Mouse (Mus musculus) activated CD4-positive, CD25-positive, alpha-beta regulatory T cell, adult 4 months (primary cell): ENCODE measurements around the gene Ldah. TPM values are rescaled to one million over a fixed set of nuclear protein-coding genes. Genes with fewer than 3 reads are reported as not detected.
A peak's percentile ranks its signal among the peaks of the same experiment; 100 is the strongest.

Experiments
- ATAC-seq: one replicate; pipeline ENCODE4 v1.8.0; 2017
- polyA plus RNA-seq, 2 experiments: library from polyadenylated mRNA; unstranded; fragments of 100-300 nt; shearing (Covaris generic); gene quantifications; one replicate each; pipeline ENCODE4 v1.2.1; 2017

The Ldah gene
- polyA plus RNA-seq, 2 experiments from 2014 or later = 103 to 110 TPM

DNA sequence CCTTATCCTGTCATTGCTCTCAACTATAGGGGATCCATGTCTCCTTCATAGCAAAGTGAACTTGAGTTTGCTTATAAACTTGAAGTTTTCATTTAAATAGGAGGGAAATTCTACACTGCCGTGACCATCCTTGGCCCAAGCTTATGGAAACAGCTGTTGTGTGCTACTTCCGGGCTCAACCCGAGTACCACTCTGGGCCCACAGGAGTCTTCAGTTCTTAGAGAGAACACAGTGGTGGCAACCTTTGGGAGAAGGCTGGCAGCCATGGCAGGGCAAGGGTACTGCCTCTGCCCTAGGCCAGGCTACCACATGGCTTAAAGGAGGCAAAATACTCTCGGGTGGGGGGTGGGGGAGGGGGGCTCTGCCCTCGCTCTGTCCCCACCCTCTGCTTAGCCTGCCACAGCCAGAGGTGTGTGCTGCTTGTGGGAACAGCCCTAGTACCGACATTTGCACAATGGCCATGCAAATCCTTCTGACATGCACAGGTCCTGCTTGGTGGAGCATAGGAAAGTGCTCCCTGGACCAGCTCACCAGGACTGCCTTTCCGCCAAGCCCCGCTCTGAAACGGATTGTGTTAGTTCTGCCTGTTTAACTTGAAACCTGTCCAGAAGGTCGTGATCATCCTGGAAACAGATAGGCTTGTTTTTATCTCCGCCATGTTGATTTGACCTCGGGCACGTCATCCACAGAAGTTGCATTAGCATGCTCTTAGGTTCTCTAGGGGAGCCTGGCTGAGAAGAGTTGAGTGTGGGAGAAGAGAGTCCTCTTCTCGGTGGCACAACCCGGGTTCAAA lies 73.5 kb downstream of the Ldah start:
- ATAC-seq = no peak

DNA sequence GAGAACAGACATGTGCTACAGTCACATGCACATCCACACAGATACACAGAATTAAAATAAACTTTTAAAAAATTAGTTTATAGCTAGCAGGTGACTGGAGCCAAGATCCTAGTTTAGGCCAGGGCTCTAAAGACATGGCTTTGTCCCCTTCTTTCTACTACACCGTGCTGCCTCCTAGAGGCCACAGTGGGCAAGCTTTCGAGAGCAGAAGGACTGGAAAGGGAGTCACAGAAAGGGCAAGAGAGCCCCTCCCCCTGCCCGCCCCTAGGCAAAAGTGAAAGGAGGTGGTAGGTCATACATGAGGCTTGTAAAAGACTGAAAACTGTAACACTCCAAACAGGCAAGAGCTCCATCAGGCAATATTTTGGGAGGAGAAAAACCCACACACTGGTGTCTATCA lies 80.1 kb downstream of the Ldah start:
- no peak for ATAC-seq

- no peak for ATAC-seq
These were observed 81.2 kb downstream of the Ldah start for GRCm38 (mm10) chr12:8289099-8289498.

DNA sequence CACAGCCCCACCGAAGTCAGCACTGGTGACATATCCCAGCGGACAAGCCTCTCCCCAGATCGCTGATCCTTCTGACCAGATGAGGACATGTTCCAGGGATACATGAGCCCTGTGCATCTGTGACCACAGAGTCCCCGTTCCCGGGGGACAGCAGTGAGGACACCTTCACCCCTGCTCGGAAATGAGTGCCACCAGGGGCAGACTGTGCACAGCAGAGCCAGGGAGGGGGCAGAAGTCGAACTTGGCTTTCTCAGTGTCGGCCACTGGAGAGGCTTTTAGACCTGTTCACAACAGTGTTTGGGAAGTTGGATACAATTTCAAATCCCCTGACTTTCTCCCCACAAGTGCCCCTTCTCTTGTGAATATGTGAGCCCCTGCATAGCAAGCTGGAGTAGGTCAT lies 81.6 kb downstream of the Ldah start:
- no peak for ATAC-seq

GRCm38 (mm10) chr12:8291157-8291853 lies 83.4 kb downstream of the Ldah start:
- no peak for ATAC-seq

DNA sequence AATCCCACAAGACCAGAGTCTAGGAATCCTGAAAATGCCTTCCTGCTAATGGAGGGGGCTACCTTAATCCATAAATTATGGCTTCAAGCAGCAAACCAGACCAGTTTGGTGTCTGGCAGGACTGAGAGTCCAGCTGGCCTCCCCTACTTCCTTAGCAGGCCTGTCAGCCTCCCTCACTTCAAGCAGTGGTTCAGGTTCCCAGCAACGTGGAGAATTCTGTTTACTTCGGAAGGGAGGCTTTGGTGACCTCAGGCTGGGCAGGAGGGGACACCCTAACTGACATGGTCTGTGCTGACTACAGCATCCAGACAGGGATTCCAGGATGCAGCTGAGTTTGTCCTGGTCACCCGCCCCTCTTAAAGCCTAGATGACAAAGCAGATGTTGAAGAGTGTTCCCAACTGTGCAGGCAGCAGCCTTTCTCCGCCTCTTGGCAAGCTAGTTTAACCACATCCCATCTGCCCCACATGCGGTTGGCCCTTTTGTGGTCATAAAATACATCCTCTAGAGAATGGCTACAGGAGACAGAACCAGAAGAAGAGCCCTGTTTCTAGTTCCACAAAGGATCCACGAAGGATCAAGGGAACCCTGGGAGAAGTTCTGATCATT lies 87.5 kb downstream of the Ldah start:
- no peak for ATAC-seq

DNA sequence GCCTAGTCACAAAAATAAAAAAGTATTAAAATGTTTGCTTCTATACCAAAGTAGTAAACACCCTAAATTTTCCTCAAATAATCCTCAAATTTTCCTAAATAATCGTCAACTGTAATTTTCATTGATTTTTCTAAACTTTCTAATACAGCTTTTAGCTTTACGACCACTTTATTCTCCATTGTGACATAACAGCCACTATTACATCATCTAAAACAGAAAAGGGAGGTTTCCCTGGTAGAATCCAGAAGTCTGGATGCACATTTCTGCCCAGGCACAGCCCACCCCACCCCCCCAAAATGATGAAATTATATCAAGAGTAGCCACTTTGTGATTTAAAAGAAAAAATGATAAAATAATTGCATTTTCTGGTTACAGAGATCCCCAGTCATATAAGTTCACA lies 88.2 kb downstream of the Ldah start:
- no peak for ATAC-seq

GRCm38 (mm10) chr12:8297586-8298214 lies 89.8 kb downstream of the Ldah start:
- ATAC-seq = no peak

DNA sequence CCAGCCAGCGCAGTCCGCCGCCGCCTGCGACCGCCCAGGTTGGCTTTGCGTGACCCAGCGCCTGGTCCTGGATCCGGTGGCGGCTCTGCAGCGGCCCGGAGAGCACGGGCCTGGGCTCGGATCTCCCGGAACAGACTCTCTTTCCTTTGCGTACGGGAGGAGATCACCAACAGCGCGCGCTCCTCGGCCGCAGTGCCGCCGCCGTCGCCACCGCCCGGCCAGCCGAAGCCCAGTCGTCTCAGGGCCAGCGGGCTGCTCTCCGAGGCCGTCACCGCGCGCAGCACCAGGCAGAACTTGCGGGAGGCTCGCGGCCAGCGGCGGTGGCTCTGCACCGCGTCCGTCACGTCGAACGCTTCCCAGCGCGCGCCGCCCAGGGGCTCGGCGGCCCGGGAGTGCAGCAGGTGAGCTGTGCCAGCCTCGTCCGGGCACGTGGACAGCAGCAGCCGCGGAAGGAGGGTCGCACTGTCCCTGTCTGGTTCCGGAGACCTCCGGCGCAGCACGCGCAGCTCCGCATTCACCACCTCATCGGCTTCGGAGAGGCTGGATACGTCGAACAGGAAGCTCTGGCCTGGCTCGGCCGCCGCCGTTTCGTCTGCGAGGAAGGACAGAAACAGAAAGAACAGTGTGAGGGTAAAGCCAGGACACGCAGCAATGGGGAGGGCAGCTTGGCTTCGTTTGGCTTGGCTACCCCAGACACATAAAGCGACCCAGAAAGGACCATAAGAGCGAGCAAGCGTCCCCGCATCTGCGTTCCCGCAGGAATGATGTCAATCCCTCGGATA lies 90.6 kb downstream of the Ldah start:
- no peak for ATAC-seq

GRCm38 (mm10) chr12:8299143-8300110 lies 91.5 kb downstream of the Ldah start:
- no peak for ATAC-seq

DNA sequence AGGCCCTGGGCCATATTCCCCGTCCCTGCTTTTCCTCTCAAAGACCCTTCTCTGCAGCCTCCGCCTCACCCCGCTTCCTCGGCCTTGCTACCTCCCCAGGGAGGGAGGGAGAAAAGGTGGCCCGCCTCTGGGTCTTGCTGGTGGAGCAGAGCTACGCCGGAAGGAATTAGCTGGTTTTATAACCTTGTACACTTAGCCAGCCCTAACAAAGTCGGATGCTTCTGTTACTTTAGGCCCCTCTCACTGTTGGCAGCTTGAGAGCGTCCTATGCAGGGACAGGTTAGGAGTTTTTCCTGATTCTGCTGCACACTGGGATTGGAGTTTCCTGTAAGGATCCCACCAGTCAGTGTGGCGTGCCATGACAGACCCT lies 92.2 kb downstream of the Ldah start:
- ATAC-seq = no peak

- no peak for ATAC-seq
These were observed 92.6 kb downstream of the Ldah start for GRCm38 (mm10) chr12:8300521-8300920.

DNA sequence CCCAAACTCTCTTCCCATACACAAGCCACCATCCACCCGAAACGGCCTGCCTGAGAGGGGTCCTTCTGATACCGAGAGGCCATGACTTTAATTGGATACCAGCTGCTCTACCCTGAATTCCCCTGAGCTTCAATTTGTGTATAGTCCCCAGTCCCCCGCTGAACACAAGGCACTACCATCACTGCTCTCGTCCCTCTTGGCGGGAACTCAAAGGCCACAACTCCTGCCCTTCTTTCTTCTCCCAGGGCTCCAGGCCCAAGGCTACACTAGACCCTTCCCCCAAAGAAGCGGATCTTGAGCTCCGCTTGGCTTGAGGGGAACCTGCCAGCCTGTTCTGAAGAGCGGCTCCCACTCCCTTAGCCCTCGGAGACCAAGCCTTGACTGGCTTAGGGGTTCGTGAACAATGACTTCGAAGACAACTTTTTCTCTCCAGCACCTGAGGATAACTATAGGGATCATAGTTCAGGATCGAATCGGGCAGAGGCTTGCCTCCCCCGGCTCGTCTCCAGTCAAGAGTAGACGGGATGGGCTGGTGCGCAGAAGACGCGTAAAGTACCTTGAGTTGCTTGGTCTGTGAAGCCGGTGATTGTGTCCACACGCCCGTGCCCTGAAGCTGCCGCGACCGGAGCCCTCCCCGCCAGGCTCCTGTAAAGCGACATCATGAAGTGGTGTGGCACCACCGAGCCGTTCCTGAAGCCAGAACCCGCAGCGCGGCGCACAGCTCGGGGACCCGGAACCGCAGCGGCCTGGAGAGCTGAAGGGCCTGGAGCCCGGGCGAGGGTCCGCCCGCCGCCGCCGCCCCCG lies 93.3 kb downstream of the Ldah start:
- ATAC-seq = no peak

GRCm38 (mm10) chr12:8301841-8302431 lies 94.0 kb downstream of the Ldah start, which contains the start of gene Gdf7:
TSS of gene Gdf7 (minus strand) at chr12:8301954.
- no peak for ATAC-seq

DNA sequence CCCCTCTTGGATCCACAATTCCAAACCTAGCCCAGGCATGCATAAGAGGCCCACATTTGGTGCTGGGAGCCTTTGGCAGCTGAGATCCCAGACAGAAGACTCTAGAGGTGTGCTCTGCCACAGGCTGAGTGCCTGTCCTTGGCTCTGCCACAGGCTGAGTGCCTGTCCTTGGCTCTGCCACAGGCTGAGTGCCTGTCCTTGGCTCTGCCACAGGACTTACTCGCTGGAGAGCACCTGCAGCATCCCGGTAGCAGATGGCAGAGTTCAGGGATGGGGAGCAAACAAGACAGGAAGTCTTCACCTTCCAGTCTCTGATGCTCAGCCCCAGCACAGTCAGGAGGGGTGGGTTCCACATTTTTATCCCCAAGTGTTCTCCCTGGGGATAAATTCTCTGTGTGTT lies 97.4 kb downstream of the Ldah start:
- ATAC-seq = no peak

GRCm38 (mm10) chr12:8306432-8306831 lies 98.5 kb downstream of the Ldah start:
- ATAC-seq = peak; percentile 47

DNA sequence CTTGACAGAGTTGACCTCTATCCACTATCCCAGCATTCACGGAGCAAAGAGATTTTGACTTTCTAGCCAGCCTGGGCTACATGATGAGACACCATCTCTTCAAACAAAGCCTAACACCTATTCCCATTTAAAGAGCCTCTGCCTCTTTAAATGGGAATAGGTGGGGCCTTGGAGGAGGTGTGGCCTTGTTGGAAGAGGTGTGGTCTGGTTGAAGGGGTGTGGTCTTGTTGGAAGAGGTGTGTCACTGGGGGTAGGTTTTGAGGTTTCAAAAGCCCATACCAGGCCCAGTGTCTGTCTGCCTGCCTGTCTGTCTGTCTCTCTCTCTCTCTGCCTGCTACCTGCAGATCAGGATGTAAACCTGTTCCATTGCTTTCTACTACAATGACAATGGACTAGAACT lies 99.0 kb downstream of the Ldah start:
- peak; percentile 45 for ATAC-seq

GRCm38 (mm10) chr12:8310992-8311391 lies 103.1 kb downstream of the Ldah start:
- no peak for ATAC-seq

DNA sequence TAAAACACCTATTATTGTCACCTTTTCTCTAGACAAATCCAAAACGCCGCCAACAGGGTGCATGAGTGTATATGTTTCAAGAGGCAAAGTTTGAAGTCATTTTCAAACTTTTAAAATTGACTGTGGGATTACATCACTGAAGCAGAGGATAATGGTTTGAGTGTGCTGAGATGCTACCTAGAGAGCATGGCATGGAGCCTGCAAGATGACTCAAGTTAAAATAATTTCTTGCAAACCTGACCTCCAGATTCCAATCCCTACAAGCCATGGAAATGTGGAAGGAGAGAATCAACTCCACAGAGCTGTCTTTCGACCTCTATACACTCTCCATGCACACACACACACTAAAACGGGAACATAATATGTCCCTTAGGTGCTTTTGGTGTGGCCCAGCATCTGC lies 104.4 kb downstream of the Ldah start:
- ATAC-seq = no peak

DNA sequence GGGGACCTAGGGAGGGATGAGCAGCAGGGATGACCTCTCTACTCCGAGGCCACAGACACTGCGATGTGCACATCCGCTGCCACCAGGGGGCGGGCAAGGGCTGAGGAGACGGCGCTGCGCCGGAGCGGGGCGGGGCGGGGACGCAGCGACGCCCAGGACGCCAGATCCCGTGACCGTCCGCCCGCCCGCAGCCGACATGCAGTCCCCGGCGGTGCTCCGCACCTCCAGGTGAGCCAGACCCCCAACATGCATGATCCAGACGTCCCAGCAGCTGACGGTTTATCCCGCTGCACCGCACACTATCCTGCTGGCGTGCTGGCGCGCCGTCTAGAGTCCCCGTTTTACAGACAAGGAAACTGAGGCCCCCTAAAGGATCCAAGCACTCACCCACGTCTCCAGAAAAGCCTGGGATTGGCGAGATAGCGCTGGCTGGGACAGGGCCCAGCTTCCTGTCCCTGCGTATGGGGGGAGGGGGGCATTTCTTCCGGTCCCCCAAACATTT lies 105.4 kb downstream of the Ldah start, which contains the start of gene Hs1bp3:
TSS of gene Hs1bp3 (plus strand) at position 163 of the 502 bp plus-strand sequence.
- ATAC-seq = peak; percentile 92
